Mouse (Mus musculus) MEL (cell line): ENCODE data around the gene Tcn2.

Experiments used
- CTCF ChIP-seq, 3 experiments: IDR thresholded peaks in 2 of 3; conservative IDR thresholded peaks in 1 of 3; 2 replicates each; pipeline ENCODE4 v1.5.1; 2011 to 2012; ENCODE audit warnings: low read length in 3 of 3, low read depth in 2 of 3, mild to moderate bottlenecking in 2 of 3, improper control_type of control experiment in 1 of 3, inconsistent platforms in 1 of 3, mixed read lengths in 1 of 3, moderate library complexity in 1 of 3; ENCODE audit not compliant: control insufficient read depth in 1 of 3, insufficient read depth in 1 of 3, poor library complexity in 1 of 3, severe bottlenecking in 1 of 3
- MAFK ChIP-seq: IDR thresholded peaks from 2 replicates; pipeline ENCODE4 v1.6.1; 2011; ENCODE audit warnings: low read depth, mild to moderate bottlenecking, low read length, improper control_type of control experiment, borderline replicate concordance
- MAX ChIP-seq: IDR thresholded peaks from 2 replicates; pipeline ENCODE4 v1.6.1; 2011; ENCODE audit warnings: low read length, improper control_type of control experiment
- MAZ ChIP-seq: IDR thresholded peaks from 2 replicates; pipeline ENCODE4 v1.6.1; 2012; ENCODE audit warnings: low read depth, mild to moderate bottlenecking, inconsistent platforms, low read length, improper control_type of control experiment
- RAD21 ChIP-seq: IDR thresholded peaks from 2 replicates; pipeline ENCODE4 v1.6.1; 2011; ENCODE audit warnings: mild to moderate bottlenecking, low read depth, low read length, improper control_type of control experiment
- TCF12 ChIP-seq: IDR thresholded peaks from 2 replicates; pipeline ENCODE4 v1.6.1; 2014; ENCODE audit warnings: low read depth, mild to moderate bottlenecking, inconsistent platforms, low read length, improper control_type of control experiment, moderate library complexity
- ZC3H11A ChIP-seq: IDR thresholded peaks from 2 replicates; pipeline ENCODE4 v1.6.1; 2012; ENCODE audit warnings: low read depth, mild to moderate bottlenecking, inconsistent platforms, low read length, improper control_type of control experiment
- ZMIZ1 ChIP-seq: IDR thresholded peaks from 2 replicates; pipeline ENCODE4 v1.6.1; 2012; ENCODE audit warnings: low read depth, mild to moderate bottlenecking, inconsistent platforms, low read length, improper control_type of control experiment, moderate library complexity

DNA sequence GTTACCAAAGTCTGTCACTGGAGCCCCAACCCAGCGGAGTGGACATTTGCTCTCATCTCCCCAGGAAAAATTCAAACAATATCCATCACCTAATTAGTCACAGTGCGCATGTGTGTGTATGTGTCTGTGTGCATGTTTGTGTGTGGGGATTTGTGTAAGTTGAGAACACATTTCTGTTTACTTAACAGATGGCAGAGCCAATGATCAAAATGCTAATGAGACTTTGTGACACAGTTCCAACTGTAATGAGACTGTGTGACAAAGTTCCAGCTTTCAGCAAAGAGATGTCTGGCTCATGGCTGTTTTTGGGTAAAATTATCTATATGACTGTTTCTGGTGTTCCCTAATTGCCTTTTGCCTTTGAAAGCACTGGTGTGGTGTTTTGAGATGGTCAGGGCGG lies 4.4 kb upstream of the Tcn2 start:
- no peak for TF ChIP-seq RAD21
- TF ChIP-seq TCF12, result no peak
- TF ChIP-seq CTCF (IDR thresholded peaks at IDR 0.05 in 2 of 3, conservative IDR thresholded peaks at IDR 0.05 in 1 of 3; ENCODE audit: control insufficient read depth in 1 of 3, insufficient read depth in 1 of 3, low read depth in 2 of 3, low read length in 3 of 3, poor library complexity in 1 of 3, severe bottlenecking in 1 of 3), result no peak
- no peak for TF ChIP-seq MAFK
- TF ChIP-seq ZMIZ1, result no peak
- no peak for TF ChIP-seq MAZ
- TF ChIP-seq MAX, result no peak
- TF ChIP-seq ZC3H11A, result no peak
